Mouse (Mus musculus): ENCODE results near the gene Thada. TPM values are rescaled to one million over a fixed set of nuclear protein-coding genes. Genes with fewer than 3 reads are reported as not detected.

Thada gene
- polyA plus RNA-seq, 1 experiment from 2014 or later, result 1.6 TPM

DNA sequence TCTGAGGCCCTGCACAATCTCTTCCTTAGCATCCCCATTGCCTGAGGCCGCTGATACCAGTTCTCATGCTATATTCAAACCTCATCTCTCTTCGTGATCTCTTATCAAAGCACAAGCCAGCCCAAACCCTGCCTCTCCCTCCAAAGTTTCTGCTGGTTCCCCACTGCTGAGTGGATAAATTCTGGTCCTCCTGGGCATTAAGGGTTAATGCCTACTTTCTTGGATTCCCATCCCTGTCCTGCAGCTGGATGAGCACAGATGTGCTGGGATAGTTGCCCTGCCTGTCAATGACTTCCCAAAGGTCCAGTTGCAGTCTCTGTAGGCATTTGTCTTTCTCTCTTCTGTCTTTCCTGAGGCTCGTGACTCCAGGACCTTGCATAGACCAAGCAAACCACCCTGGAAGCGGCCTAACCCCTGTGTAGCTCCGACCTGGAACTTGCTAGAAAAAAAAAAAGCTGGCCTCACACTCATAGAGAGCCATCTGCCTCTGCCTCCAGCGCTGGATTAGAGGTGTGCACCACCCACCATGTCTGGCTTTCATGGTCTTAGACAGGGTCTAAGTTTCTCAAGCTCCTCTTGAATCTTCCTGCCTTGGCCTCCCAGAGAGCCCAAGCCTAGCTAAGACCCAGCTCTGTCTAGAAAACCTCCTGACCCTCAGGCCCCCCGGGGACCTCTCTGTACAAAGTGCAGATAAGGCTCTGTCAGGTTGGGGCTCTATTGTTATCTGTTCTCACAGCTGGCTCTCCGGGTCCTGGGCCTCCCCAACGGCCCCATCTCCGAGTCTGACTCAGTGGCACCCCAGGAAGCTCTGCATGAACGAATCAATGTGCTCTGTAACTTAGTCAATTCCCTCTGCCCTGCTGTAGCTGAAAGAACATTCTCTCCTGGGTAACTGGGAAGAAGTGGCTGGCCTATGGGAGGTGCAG, 318.6 kb downstream of the Thada start:
- H3K27ac ChIP-seq (replicated peaks), result no peak overlapping the region
- no peak overlapping the region for H3K9ac ChIP-seq (ENCODE audit: low read length)
- H3K4me2 ChIP-seq (replicated peaks; ENCODE audit: low read depth), result no peak overlapping the region
- DNase-seq (ENCODE audit: low spot score), result no peak
- WGBS, result 61% methylated on average over 11 of the region's 11 CpGs
- peaks cover 22% of the 10 kb centered on the region for H3K4me1 ChIP-seq (replicated peaks; ENCODE audit: control insufficient read depth, insufficient read depth)
- no peaks in the 10 kb centered on the region for H3K36me3 ChIP-seq (ENCODE audit: control insufficient read depth, insufficient read depth, low read length)
- H3K9me3 ChIP-seq (ENCODE audit: control insufficient read depth, low read length), result no peaks in the 10 kb centered on the region
- TF ChIP-seq CTCF (IDR thresholded peaks at IDR 0.05; ENCODE audit: low read depth), result no peak
- TF ChIP-seq EP300 (optimal IDR thresholded peaks at IDR 0.05), result no peak
- H3K4me3 ChIP-seq (ENCODE audit: low read depth, low read length), result no peak overlapping the region
- no peaks in the 10 kb centered on the region for H3K27me3 ChIP-seq (ENCODE audit: control insufficient read depth, insufficient read depth, low read length)
- no peak for ATAC-seq (ENCODE audit: low FRiP score, low TSS enrichment)

- H3K36me3 ChIP-seq (ENCODE audit: control insufficient read depth, insufficient read depth, low read length), result no peaks in the 10 kb centered on the region
- no peak overlapping the region for H3K4me2 ChIP-seq (replicated peaks; ENCODE audit: low read depth)
- H3K4me3 ChIP-seq (ENCODE audit: low read depth, low read length), result no peak overlapping the region
- TF ChIP-seq CTCF (IDR thresholded peaks at IDR 0.05; ENCODE audit: low read depth), result no peak
- no peak for TF ChIP-seq EP300 (optimal IDR thresholded peaks at IDR 0.05)
- H3K27me3 ChIP-seq (ENCODE audit: control insufficient read depth, insufficient read depth, low read length), result no peaks in the 10 kb centered on the region
- no peak for ATAC-seq (ENCODE audit: low FRiP score, low TSS enrichment)
- no peak for DNase-seq (ENCODE audit: low spot score)
- no peak overlapping the region for H3K9ac ChIP-seq (ENCODE audit: low read length)
- peaks cover 19% of the 10 kb centered on the region for H3K4me1 ChIP-seq (replicated peaks; ENCODE audit: control insufficient read depth, insufficient read depth)
- peak overlapping the region; percentile 63; the same call in 1 of the 2 replicates for H3K27ac ChIP-seq (replicated peaks)
- WGBS, result 77% methylated on average over 7 of the region's 7 CpGs
- no peaks in the 10 kb centered on the region for H3K9me3 ChIP-seq (ENCODE audit: control insufficient read depth, low read length)
Measured at GRCm38 (mm10) chr17:84146458-84147182, 319.4 kb downstream of the Thada start.

GRCm38 (mm10) chr17:84145826-84146287, 320.1 kb downstream of the Thada start:
- H3K9ac ChIP-seq (ENCODE audit: low read length), result peak overlapping the region; percentile 35; the same call in 1 of the 2 replicates
- H3K4me3 ChIP-seq (ENCODE audit: low read depth, low read length), result no peak overlapping the region
- no peak overlapping the region for H3K4me2 ChIP-seq (replicated peaks; ENCODE audit: low read depth)
- no peak for DNase-seq (ENCODE audit: low spot score)
- TF ChIP-seq EP300 (optimal IDR thresholded peaks at IDR 0.05) (no peak), CTCF (IDR thresholded peaks at IDR 0.05; ENCODE audit: low read depth) (peak; percentile 18; the same call in 1 of the 2 replicates)
- no peak for ATAC-seq (ENCODE audit: low FRiP score, low TSS enrichment)
- H3K9me3 ChIP-seq (ENCODE audit: control insufficient read depth, low read length), result no peaks in the 10 kb centered on the region
- 22% methylated on average over 10 of the region's 10 CpGs for WGBS
- H3K27me3 ChIP-seq (ENCODE audit: control insufficient read depth, insufficient read depth, low read length), result no peaks in the 10 kb centered on the region
- H3K4me1 ChIP-seq (replicated peaks; ENCODE audit: control insufficient read depth, insufficient read depth), result peaks cover 25% of the 10 kb centered on the region
- no peaks in the 10 kb centered on the region for H3K36me3 ChIP-seq (ENCODE audit: control insufficient read depth, insufficient read depth, low read length)
- peak overlapping the region; percentile 63 for H3K27ac ChIP-seq (replicated peaks)

GRCm38 (mm10) chr17:84144762-84145599, 321.0 kb downstream of the Thada start:
- ATAC-seq (ENCODE audit: low FRiP score, low TSS enrichment), result no peak
- Histone ChIP-seq H3K4me2 (replicated peaks; ENCODE audit: low read depth) (no peak overlapping the region), H3K27ac (replicated peaks) (0 out of 2 replicates have a peak overlapping the region, but pooled peaks have one; percentile 63), H3K9me3 (ENCODE audit: control insufficient read depth, low read length) (no peaks in the 10 kb centered on the region), H3K36me3 (ENCODE audit: control insufficient read depth, insufficient read depth, low read length) (no peaks in the 10 kb centered on the region), H3K27me3 (ENCODE audit: control insufficient read depth, insufficient read depth, low read length) (no peaks in the 10 kb centered on the region), H3K4me1 (replicated peaks; ENCODE audit: control insufficient read depth, insufficient read depth) (peaks cover 25% of the 10 kb centered on the region), H3K4me3 (ENCODE audit: low read depth, low read length) (no peak overlapping the region), H3K9ac (ENCODE audit: low read length) (no peak overlapping the region)
- no peak for DNase-seq (ENCODE audit: low spot score)
- TF ChIP-seq CTCF (IDR thresholded peaks at IDR 0.05; ENCODE audit: low read depth) (no peak), EP300 (optimal IDR thresholded peaks at IDR 0.05) (no peak)
- 79% methylated on average over 5 of the region's 5 CpGs for WGBS

DNA sequence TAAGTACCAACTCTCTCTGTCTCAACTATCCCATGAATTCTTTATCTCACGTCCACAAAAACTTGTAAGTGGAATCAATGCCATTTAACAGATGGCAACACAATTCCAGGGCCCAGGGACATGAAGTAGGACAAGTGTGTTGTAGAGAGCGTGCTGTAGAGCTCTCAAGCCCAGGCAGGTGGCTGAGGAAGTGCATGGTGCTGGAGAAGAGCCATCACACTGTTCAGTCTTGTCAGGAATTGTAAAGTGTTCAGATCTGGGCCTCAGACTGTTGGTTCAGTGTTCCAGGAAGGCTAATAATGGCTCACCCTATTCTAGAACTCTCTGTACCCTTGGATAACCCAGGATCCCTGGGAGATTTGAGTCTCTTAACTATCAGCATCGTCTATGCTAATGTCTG, 321.9 kb downstream of the Thada start:
- Histone ChIP-seq H3K4me1 (replicated peaks; ENCODE audit: control insufficient read depth, insufficient read depth) (peaks cover 23% of the 10 kb centered on the region), H3K9ac (ENCODE audit: low read length) (no peak overlapping the region), H3K36me3 (ENCODE audit: control insufficient read depth, insufficient read depth, low read length) (no peaks in the 10 kb centered on the region), H3K27ac (replicated peaks) (no peak overlapping the region), H3K4me3 (ENCODE audit: low read depth, low read length) (no peak overlapping the region), H3K9me3 (ENCODE audit: control insufficient read depth, low read length) (no peaks in the 10 kb centered on the region), H3K27me3 (ENCODE audit: control insufficient read depth, insufficient read depth, low read length) (no peaks in the 10 kb centered on the region), H3K4me2 (replicated peaks; ENCODE audit: low read depth) (no peak overlapping the region)
- ATAC-seq (ENCODE audit: low FRiP score, low TSS enrichment) (no peak), DNase-seq (ENCODE audit: low spot score) (no peak)
- whole genome bisulfite sequencing, result 72% methylated on average over 3 of the region's 3 CpGs
- TF ChIP-seq CTCF (IDR thresholded peaks at IDR 0.05; ENCODE audit: low read depth) (no peak), EP300 (optimal IDR thresholded peaks at IDR 0.05) (no peak)

Measured in stomach, postnatal 0 days (tissue).